In genomic region chrX:170018571-170019218, GRCm38 (mm10) we compare ENCODE assay signal across 8 mouse cellular contexts. TPM values are rescaled to one million over a fixed set of nuclear protein-coding genes. Genes with fewer than 3 reads are reported as not detected.
DNase-seq lines count a peak whose midpoint lies in the region; ATAC-seq and TF ChIP-seq lines count a peak whose summit lies in the region.
"Not testable (repeated sequence)": the region's sequence is repeated elsewhere in the genome, so short reads cannot be mapped to it uniquely, and the experiment has no call there.

No protein-coding gene starts in this region.

- TF ChIP-seq CTCF in kidney, postnatal 0 days (IDR thresholded peaks at IDR 0.05; ENCODE audit: low read depth) = peak; percentile 39
- not testable (repeated sequence) for TF ChIP-seq CTCF in thymus, adult 2 months (IDR thresholded peaks at IDR 0.05; ENCODE audit: borderline replicate concordance, control insufficient read depth, extremely low read depth, insufficient read depth, low read length, poor library complexity)

- H3K27me3 ChIP-seq in forebrain, embryonic 10.5 days (ENCODE audit: poor library complexity, severe bottlenecking); heart, embryonic 14.5 days (ENCODE audit: control insufficient read depth, insufficient read depth, low read length); kidney, postnatal 0 days (ENCODE audit: insufficient read depth, low read length); liver, embryonic 16.5 days (ENCODE audit: control insufficient read depth, insufficient read depth, low read depth, low read length); neural tube, embryonic 11.5 days (ENCODE audit: control insufficient read depth, insufficient read depth, low read length); thymus, adult 2 months (ENCODE audit: control insufficient read depth, insufficient read depth, low read length): not testable (repeated sequence)

- H3K4me2 ChIP-seq in heart, embryonic 14.5 days (ENCODE audit: low read length); kidney, postnatal 0 days (ENCODE audit: low read length); liver, embryonic 16.5 days (ENCODE audit: low read depth, low read length); neural tube, embryonic 11.5 days (ENCODE audit: low read depth): not testable (repeated sequence)

- not testable (repeated sequence) for H3K9ac ChIP-seq in heart, embryonic 14.5 days (ENCODE audit: low read length); kidney, postnatal 0 days (ENCODE audit: low read depth, low read length); liver, embryonic 16.5 days (ENCODE audit: low read depth, low read length); neural tube, embryonic 11.5 days (ENCODE audit: low read length)

- ATAC-seq in cerebellum, adult (ENCODE audit: insufficient number of reproducible peaks, low FRiP score, low TSS enrichment) = peak; percentile 95
- ATAC-seq in heart, embryonic 14.5 days (ENCODE audit: insufficient number of reproducible peaks, insufficient read depth, low FRiP score, low read depth) = peak; percentile 92
- ATAC-seq in kidney, postnatal 0 days (replicated peaks; ENCODE audit: low FRiP score, low read depth) = peak; percentile 87
- ATAC-seq in liver, embryonic 16.5 days (ENCODE audit: low read depth) = peak; percentile 74
- peak; percentile 78 for ATAC-seq in neural tube, embryonic 11.5 days (ENCODE audit: insufficient read depth, low FRiP score, low TSS enrichment)

- peaks cover 67% of the 10 kb centered on the region for H3K36me3 ChIP-seq in forebrain, embryonic 10.5 days (replicated peaks)
- peaks cover 50% of the 10 kb centered on the region for H3K36me3 ChIP-seq in heart, embryonic 14.5 days (ENCODE audit: control insufficient read depth, insufficient read depth, low read length)
- peaks cover 21% of the 10 kb centered on the region for H3K36me3 ChIP-seq in kidney, postnatal 0 days (ENCODE audit: insufficient read depth, low read length)
- H3K36me3 ChIP-seq in liver, embryonic 16.5 days (ENCODE audit: control insufficient read depth, insufficient read depth) = peaks cover 31% of the 10 kb centered on the region
- H3K36me3 ChIP-seq in neural tube, embryonic 11.5 days (ENCODE audit: control insufficient read depth, insufficient read depth, low read length) = peaks cover 16% of the 10 kb centered on the region
- peaks cover 30% of the 10 kb centered on the region for H3K36me3 ChIP-seq in thymus, adult 2 months (ENCODE audit: control insufficient read depth, insufficient read depth, low read length)

- WGBS in forebrain, embryonic 10.5 days = 88% methylated on average over 66 of the region's 66 CpGs
- 86% methylated on average over 66 of the region's 66 CpGs for WGBS in heart, embryonic 14.5 days
- WGBS in kidney, postnatal 0 days = 85% methylated on average over 66 of the region's 66 CpGs
- WGBS in liver, embryonic 16.5 days (ENCODE audit: insufficient replicate concordance) = 80% methylated on average over 66 of the region's 66 CpGs
- WGBS in neural tube, embryonic 11.5 days = 86% methylated on average over 66 of the region's 66 CpGs
- 89% methylated on average over 66 of the region's 66 CpGs for WGBS in thymus, adult 2 months

- peak; percentile 71 for DNase-seq in CD4-positive, CD25-positive, alpha-beta regulatory T cell, adult 2 months (ENCODE audit: low read depth, low spot score)
- DNase-seq in forebrain, embryonic 10.5 days (ENCODE audit: extremely low spot score, low spot score) = peak; percentile 55
- peak; percentile 16 for DNase-seq in kidney, postnatal 0 days (ENCODE audit: low spot score)
- peak; percentile 47 for DNase-seq in neural tube, embryonic 11.5 days (ENCODE audit: low spot score)
- DNase-seq in thymus, adult 2 months = peak; percentile 79

- peaks cover 57% of the 10 kb centered on the region for H3K9me3 ChIP-seq in forebrain, embryonic 10.5 days
- H3K9me3 ChIP-seq in heart, embryonic 14.5 days (ENCODE audit: control insufficient read depth, low read length) = peaks cover 19% of the 10 kb centered on the region
- H3K9me3 ChIP-seq in kidney, postnatal 0 days (replicated peaks; ENCODE audit: low read length) = not testable (repeated sequence)
- H3K9me3 ChIP-seq in liver, embryonic 16.5 days (replicated peaks; ENCODE audit: control insufficient read depth, low read length) = peaks cover 16% of the 10 kb centered on the region
- peaks cover 20% of the 10 kb centered on the region for H3K9me3 ChIP-seq in neural tube, embryonic 11.5 days (ENCODE audit: control insufficient read depth, low read length)

- not testable (repeated sequence) for TF ChIP-seq POLR2A in thymus, adult 2 months (IDR thresholded peaks at IDR 0.05; ENCODE audit: control insufficient read depth, extremely low read depth, insufficient read depth, low read length, poor library complexity)

- peaks cover 13% of the 10 kb centered on the region for H3K4me1 ChIP-seq in forebrain, embryonic 10.5 days
- H3K4me1 ChIP-seq in heart, embryonic 14.5 days (ENCODE audit: control insufficient read depth in 2 of 2, insufficient read depth in 2 of 2, low read length in 2 of 2); kidney, postnatal 0 days (replicated peaks; ENCODE audit: insufficient read depth, low read length); liver, embryonic 16.5 days (ENCODE audit: control insufficient read depth, low read depth, low read length); neural tube, embryonic 11.5 days (ENCODE audit: control insufficient read depth, insufficient read depth, low read length); thymus, adult 2 months (replicated peaks; ENCODE audit: control insufficient read depth, insufficient read depth, low read length): not testable (repeated sequence)

- not testable (repeated sequence) for H3K4me3 ChIP-seq in forebrain, embryonic 10.5 days; heart, embryonic 14.5 days (ENCODE audit: control insufficient read depth in 1 of 2, insufficient read depth in 1 of 2, low read depth in 1 of 2, low read length in 2 of 2); kidney, postnatal 0 days (replicated peaks; ENCODE audit: low read depth, low read length); liver, embryonic 16.5 days (ENCODE audit: low read depth, low read length); neural tube, embryonic 11.5 days (ENCODE audit: low read depth, low read length); thymus, adult 2 months (ENCODE audit: control insufficient read depth, insufficient read depth, low read length)

- not testable (repeated sequence) for H3K27ac ChIP-seq in forebrain, embryonic 10.5 days; heart, embryonic 14.5 days (replicated peaks in 1 of 2; ENCODE audit: control insufficient read depth in 1 of 2, insufficient read depth in 1 of 2, low read depth in 2 of 2, low read length in 2 of 2); kidney, postnatal 0 days; liver, embryonic 16.5 days (ENCODE audit: low read length); neural tube, embryonic 11.5 days (ENCODE audit: low read depth, low read length); thymus, adult 2 months (ENCODE audit: control insufficient read depth, insufficient read depth, low read length)

RNA-seq across cellular contexts. Expression of gene Gm21887, which starts 9.2 kb away (rescaled TPM):
- polyA plus RNA-seq in forebrain, embryonic 10.5 days (2016; fragmentation: Nextera tagmentation; extraction: Ambion mirVana) = 249 and 311 TPM in 2 replicates
- polyA plus RNA-seq in heart, embryonic 14.5 days (2014; fragmentation: Nextera tagmentation; extraction: Ambion mirVana) = 181 and 228 TPM in 2 replicates
- 41.1 and 106 TPM in 2 replicates for polyA plus RNA-seq in kidney, postnatal 0 days (2015; fragmentation: Nextera tagmentation; extraction: Ambion mirVana)
- 58.5 and 73.3 TPM in 2 replicates for polyA plus RNA-seq in liver, embryonic 16.5 days (2015; fragmentation: Nextera tagmentation; extraction: Ambion mirVana)
- polyA plus RNA-seq in neural tube, embryonic 11.5 days (2014; fragmentation: Nextera tagmentation; extraction: Ambion mirVana) = 214 and 267 TPM in 2 replicates
- 1,607 and 1,995 TPM in 2 replicates for polyA plus RNA-seq in thymus, adult 2 months (2012; rRNA removed)

Comparison
In these comparisons a context has a peak if more than half of its experiments do, and no peak if none do; other contexts are left out.
1. DNase-seq: peak in every context shown above with its lines; median percentile 79 in thymus, adult 2 months; 71 in CD4-positive, CD25-positive, alpha-beta regulatory T cell, adult 2 months; 55 in forebrain, embryonic 10.5 days; 47 in neural tube, embryonic 11.5 days; 16 in kidney, postnatal 0 days.